In genomic region chr3:157664486-157665041, GRCm38 (mm10) we compare ENCODE assay signal across 22 mouse cellular contexts.
"Had no signal": no experiment of that assay in that cellular context is flagged by ENCODE, and none has a peak within 500 bp of the region (broad histone marks: within the 10 kb centered on the region; RNA-seq: fewer than 3 reads in every experiment).

No protein-coding gene starts in this region.

- H3K9ac ChIP-seq: forebrain, postnatal 0 days; heart, embryonic 12.5 days; hindbrain, embryonic 13.5 days; hindbrain, embryonic 15.5 days; limb, embryonic 12.5 days; limb, embryonic 15.5 days; liver, embryonic 12.5 days; liver, embryonic 14.5 days had no signal

- H3K4me2 ChIP-seq: heart, embryonic 12.5 days; hindbrain, embryonic 13.5 days; hindbrain, embryonic 15.5 days; limb, embryonic 12.5 days; limb, embryonic 15.5 days; liver, embryonic 12.5 days had no signal

- H3K27me3 ChIP-seq: heart, embryonic 12.5 days; hindbrain, embryonic 13.5 days; hindbrain, embryonic 15.5 days; limb, embryonic 12.5 days; limb, embryonic 15.5 days; liver, embryonic 12.5 days had no signal

- H3K36me3 ChIP-seq: heart, embryonic 10.5 days; heart, embryonic 12.5 days; hindbrain, embryonic 13.5 days; hindbrain, embryonic 15.5 days; limb, embryonic 12.5 days; limb, embryonic 15.5 days; liver, embryonic 12.5 days had no signal

- ATAC-seq: forebrain, postnatal 0 days; hindbrain, postnatal 0 days; intestine, embryonic 16.5 days; liver, embryonic 12.5 days had no signal

- H3K4me3 ChIP-seq: heart, embryonic 10.5 days; heart, embryonic 12.5 days; hindbrain, embryonic 13.5 days; hindbrain, embryonic 15.5 days; limb, embryonic 12.5 days; limb, embryonic 15.5 days; liver, embryonic 12.5 days had no signal

- H3K9me3 ChIP-seq: heart, embryonic 10.5 days; heart, embryonic 12.5 days; hindbrain, embryonic 13.5 days; hindbrain, embryonic 15.5 days; limb, embryonic 12.5 days; limb, embryonic 15.5 days; liver, embryonic 12.5 days had no signal

- H3K27ac ChIP-seq: heart, embryonic 10.5 days; hindbrain, embryonic 13.5 days; hindbrain, embryonic 15.5 days; hindbrain, postnatal 0 days; limb, embryonic 12.5 days; limb, embryonic 15.5 days; liver, embryonic 12.5 days; liver, embryonic 14.5 days had no signal

- H3K4me1 ChIP-seq: heart, embryonic 10.5 days; heart, embryonic 12.5 days; hindbrain, embryonic 13.5 days; hindbrain, embryonic 15.5 days; limb, embryonic 12.5 days; limb, embryonic 15.5 days; liver, embryonic 12.5 days had no signal

- DNase-seq: forebrain, postnatal 0 days; gastrocnemius, postnatal 14 days; gastrocnemius, postnatal 36 days; heart, adult 11 months; heart, postnatal 14 days; heart, postnatal 36 days; kidney, adult 11 months; kidney, adult 8-10 months; layer of hippocampus, adult 9-11 months; layer of hippocampus, postnatal 36 days; left cerebral cortex, postnatal 4 days; lung, adult 18-20 months had no signal
